Mouse (Mus musculus) cerebellum, postnatal 14 days (tissue): ENCODE data around the gene Cobl.
A peak's percentile ranks its signal among the peaks of the same experiment; 100 is the strongest.

Source experiments
- DNase-seq, 2 experiments: peaks; one replicate each; pipeline ENCODE4 v3.0.0; 2021; ENCODE audit warnings: mixed read lengths in 2 of 2

The Cobl gene

GRCm38 (mm10) chr11:12464181-12465162, at the start of gene Cobl:
Cobl (minus strand) TSS chr11:12464960.
- DNase-seq, result peak in 1 of 2 experiments; percentile 14

DNA sequence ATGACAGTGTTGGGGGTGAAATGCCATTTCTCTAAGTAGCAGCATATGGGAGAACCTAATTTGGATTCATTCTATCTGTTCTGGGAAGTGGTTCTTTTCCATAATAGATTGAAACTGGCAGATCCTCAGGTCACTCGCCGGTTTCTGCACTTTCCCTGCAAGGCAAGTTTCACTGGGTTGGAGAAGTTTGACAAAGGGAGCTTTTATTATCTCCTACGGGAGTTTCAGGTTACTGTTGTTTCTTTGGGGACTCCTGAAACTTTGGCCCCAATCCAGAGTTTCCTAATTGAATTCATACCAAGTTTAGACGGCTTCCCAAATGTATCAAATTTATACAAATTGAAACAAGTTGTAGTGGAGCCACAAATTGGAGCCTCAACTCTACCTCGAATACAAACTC, 49.0 kb upstream of the Cobl start:
- DNase-seq, result no peak

GRCm38 (mm10) chr11:12506371-12506890, 41.7 kb upstream of the Cobl start:
- DNase-seq, result no peak

- DNase-seq, result no peak
Measured at GRCm38 (mm10) chr11:12503756-12504155, 39.0 kb upstream of the Cobl start.

GRCm38 (mm10) chr11:12501721-12502120, 37.0 kb upstream of the Cobl start:
- DNase-seq, result no peak

- DNase-seq, result no peak
Measured at GRCm38 (mm10) chr11:12493791-12494190, 29.0 kb upstream of the Cobl start.

- DNase-seq, result no peak
Measured at GRCm38 (mm10) chr11:12479856-12480403, 15.2 kb upstream of the Cobl start.

DNA sequence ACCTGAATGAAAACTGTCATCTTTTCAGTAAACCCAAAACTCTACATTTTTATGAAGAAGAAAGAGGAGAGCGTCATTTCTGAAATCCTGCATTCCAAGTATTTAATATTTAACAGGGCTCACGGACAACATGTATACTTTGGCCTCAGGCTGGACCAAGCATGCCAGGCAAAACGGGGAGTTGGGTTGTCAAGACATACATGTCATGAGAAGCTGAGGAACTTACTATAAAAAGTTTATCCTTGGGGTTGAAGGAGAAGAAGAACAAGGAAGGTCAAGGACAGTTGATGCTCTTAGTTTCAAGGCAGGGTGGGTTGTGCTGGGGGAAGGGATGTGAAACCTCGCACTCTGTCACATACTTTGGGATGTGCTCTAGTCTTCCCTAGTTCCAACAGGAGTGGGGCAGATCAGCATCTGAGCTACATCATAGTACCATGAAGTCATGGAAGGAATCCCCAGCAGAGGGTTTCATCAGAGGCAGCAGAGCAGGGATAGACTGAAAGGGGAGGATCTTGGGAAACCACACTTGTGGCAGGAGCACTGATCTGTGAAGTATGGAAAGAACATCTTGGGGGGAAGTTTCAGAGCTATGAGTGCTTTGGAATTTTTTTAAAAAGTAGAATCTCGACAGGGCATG, 9.7 kb upstream of the Cobl start:
- DNase-seq, result no peak

- DNase-seq, result no peak
Measured at GRCm38 (mm10) chr11:12473625-12474298, 9.0 kb upstream of the Cobl start.

DNA sequence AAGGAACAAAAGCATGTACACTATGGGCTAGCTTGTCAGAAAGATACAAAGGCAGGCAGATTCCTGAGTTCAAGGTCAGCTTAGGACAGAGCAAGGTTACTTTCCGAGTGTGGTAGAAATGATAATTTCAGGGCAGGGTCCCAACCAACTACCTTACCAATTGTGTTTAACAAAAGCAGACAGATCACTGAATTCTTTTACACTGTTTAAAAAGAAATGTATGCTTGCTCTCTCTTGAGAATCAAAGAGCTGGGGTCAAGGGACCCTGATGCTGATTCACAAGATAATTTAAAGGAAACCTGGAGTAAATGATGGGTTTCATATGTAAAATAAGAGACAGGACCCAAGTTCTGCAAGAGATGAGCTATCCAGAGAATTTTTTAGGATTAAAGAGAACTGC, 4.9 kb upstream of the Cobl start:
- DNase-seq, result no peak

GRCm38 (mm10) chr11:12468661-12469060, 3.9 kb upstream of the Cobl start:
- peak in 1 of 2 experiments; percentile 17 for DNase-seq

GRCm38 (mm10) chr11:12467836-12468235, 3.1 kb upstream of the Cobl start:
- no peak for DNase-seq

GRCm38 (mm10) chr11:12467217-12467616, 2.5 kb upstream of the Cobl start:
- DNase-seq, result no peak

DNA sequence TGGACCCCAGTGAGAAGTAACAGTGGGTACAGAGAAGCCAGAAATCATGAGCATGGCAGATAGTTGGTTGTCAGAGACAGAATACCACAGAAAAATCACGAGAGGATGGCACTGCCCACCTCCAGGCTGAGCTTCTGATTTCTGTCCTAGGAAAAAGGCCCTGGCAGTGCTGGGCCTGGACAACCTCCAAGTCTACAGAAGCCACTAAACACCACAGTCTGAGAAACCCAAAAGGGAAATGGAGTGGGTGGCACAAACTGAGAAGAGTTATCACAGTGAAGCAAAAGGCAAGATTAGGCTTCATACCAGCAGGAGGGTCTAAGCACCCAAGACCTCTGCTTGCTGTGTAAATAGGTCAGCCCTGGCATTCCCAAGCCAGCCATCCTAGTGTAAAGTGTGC, 1.8 kb upstream of the Cobl start:
- no peak for DNase-seq

- DNase-seq, result no peak
Measured at GRCm38 (mm10) chr11:12465229-12465628, 469 bp upstream of the Cobl start.

- DNase-seq, result no peak
Measured at GRCm38 (mm10) chr11:12463615-12464170, 1.1 kb downstream of the Cobl start.

DNA sequence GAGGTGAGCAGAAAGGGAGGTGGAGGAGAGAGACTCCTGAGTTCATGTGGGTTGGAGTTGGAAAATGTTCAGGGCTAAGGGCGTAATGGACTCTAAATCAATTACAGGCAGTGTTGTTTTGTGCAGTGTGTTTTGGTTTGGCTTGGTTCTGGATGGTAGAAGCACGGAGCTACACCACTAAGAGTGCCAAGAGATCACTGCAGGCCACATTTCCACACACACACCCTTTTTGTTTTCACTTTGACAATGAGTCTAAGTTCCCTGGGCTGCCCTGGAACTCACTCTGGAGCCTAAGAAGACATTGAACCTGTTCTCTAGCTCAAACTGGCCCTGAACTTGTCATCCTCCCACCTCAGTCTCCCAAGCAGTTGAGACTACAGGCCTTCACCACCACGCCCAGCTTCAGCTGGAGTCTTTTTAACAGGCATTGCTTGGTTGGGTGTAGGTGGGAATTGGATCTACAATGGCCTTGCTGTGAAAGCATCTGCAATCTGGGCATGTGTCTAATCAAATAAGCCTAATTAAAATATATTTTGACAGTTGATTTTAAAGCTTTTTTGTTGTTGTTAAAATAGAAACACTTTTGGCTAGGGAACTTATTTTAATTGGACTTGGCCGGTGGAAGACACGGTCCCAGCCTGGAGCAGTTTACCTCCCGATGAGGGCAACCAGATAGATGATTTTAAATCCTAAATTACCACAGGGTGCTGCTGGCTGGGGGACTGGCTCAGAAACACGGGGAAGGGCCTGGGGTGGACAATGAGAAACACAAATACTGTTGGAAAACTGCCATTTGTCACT, 4.8 kb downstream of the Cobl start:
- DNase-seq, result no peak

- DNase-seq, result no peak
Measured at GRCm38 (mm10) chr11:12458814-12459213, 5.9 kb downstream of the Cobl start.

DNA sequence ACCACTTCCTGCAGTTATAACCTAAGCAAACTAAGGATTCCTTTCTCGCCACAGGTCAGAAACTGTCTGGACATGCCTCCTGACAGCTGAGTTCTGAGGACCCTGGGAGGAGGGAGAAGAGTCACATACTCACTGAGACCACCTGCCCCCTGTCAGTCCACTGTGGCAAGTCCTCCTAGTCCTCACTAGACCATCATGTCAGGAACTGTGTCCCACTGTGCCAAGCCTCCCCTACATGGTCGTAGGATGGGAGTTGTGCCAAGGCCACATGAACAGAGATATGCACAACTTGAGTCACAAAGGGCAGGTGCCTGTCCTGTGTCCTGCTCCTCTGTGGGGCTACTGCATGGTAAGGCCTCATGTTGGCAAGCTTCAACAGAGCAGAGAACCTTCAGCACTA, 6.4 kb downstream of the Cobl start:
- no peak for DNase-seq

DNA sequence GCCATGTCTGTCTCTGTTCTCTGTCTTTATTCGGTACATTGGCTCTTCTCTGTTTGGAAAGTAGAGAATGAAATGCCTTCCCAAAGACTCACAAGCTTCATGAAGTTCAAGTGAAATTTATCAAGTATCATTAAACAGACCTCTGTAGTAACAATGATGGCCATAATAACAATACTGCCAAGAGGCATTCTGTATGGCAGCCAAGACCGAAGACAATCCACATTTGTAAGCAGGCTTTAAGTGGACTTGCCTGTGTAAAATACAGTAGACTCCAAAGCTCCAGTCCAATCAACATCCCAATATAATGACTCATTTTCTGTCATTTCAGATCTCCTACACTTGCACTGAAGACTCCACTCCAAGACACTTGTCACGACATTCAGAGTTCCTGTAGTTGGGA, 16.7 kb downstream of the Cobl start:
- DNase-seq, result no peak

DNA sequence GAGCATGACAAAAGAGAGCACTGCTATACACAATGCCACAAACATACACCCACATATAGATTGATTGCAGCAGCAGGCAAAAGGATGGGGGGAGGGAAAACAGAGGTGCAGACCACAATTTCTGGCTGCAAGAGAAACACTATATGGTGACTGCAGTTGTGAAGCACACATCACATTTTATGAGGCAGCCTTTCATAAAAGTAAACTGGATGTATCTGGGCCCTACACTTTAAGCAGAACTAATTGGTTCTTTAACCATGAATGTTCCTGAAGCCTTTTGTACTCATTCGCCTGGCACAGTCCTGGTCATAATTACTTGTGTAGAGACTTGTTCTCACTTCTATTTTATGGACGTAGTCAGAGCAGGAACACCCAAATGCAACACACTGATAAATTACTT, 19.5 kb downstream of the Cobl start:
- DNase-seq, result no peak

- no peak for DNase-seq
Measured at GRCm38 (mm10) chr11:12444215-12444614, 20.5 kb downstream of the Cobl start.
